Mouse (Mus musculus): Measurements from ENCODE around the gene Pgls. TPM values are rescaled to one million over a fixed set of nuclear protein-coding genes. Genes with fewer than 3 reads are reported as not detected.

Pgls gene
- total RNA-seq, 2 experiments from 2014 or later = 63.1 to 75.1 TPM

- DNase-seq (ENCODE audit: extremely low spot score in 1 of 2, low spot score in 2 of 2) = peak; percentile 85 to 94
- intact Hi-C loops (cut with DNase I) = no loop called here
These were observed 37.2 kb downstream of the Pgls start for GRCm38 (mm10) chr8:71629096-71629697.

GRCm38 (mm10) chr8:71629781-71630212 lies 37.8 kb downstream of the Pgls start:
- DNase-seq (ENCODE audit: extremely low spot score in 1 of 2, low spot score in 2 of 2) = peak in 1 of 2 experiments; percentile 68
- intact Hi-C loops (cut with DNase I) = no loop called here

- no peak for DNase-seq (ENCODE audit: extremely low spot score in 1 of 2, low spot score in 2 of 2)
- intact Hi-C loops (cut with DNase I) = no loop called here
These were observed 38.8 kb downstream of the Pgls start for GRCm38 (mm10) chr8:71630761-71631160.

DNA sequence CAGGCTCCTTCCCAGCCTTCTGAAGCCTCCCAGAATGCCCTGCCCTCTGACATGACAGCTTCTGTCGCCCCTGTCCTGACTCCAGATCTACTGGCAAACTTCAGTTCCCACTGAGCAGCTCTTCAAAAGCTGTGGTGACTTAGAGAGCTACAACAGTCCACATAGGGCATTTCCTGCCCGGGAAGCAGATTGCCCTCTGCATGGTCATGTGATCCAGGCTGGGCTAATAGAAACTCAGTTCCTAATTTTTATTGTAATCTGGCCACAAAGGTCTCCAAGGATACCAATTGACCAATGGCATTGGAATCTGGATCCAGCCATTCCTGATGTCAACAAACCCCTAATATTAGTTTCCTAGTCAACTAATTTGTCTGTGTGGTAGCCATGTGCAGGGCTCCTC lies 39.9 kb downstream of the Pgls start:
- intact Hi-C loops (cut with DNase I) = no loop called here
- no peak for DNase-seq (ENCODE audit: extremely low spot score in 1 of 2, low spot score in 2 of 2)

GRCm38 (mm10) chr8:71633164-71633563 lies 41.2 kb downstream of the Pgls start:
- intact Hi-C loops (cut with DNase I) = no loop called here
- peak in 1 of 2 experiments; percentile 73 for DNase-seq (ENCODE audit: extremely low spot score in 1 of 2, low spot score in 2 of 2)

DNA sequence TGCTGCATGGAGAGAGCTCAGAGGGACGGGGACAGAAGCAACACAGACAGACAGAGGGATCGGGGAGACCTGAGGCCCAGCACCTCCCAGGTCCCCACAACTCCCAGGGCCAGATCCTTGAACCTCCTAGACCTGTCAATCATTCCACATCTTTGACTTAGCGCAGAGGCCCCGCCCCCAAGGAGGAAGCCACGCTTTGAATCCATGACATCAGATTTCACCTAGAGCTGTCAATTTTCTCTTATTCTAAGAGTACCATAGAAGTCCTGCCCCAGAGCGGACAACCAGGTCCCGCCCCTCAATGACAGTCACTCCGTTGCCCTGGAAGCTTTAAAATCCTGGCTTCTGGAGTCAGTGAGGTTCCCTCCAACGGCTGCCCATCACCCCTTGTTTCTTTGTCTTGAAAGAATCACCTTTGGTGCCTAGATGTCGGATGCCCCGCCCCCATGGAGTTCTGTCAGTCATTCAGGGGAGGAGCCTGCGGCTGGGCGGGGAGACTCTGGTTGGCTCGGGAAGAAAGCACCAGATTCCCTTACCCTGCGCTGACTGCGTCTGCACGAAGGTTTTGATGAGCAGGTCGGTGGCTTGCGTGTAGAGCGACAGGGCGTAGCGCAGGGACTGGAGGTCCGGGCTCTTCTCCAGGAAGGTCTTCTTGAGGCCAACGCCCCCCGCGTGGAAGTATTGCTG lies 42.1 kb downstream of the Pgls start:
- DNase-seq (ENCODE audit: extremely low spot score in 1 of 2, low spot score in 2 of 2) = peak in 1 of 2 experiments; percentile 74

GRCm38 (mm10) chr8:71637149-71638095 lies 45.4 kb downstream of the Pgls start:
- no peak for DNase-seq (ENCODE audit: extremely low spot score in 1 of 2, low spot score in 2 of 2)
- intact Hi-C loops (cut with DNase I) = no loop called here

More for the DNA sequence above, 42.1 kb downstream of the Pgls start:
- intact Hi-C loops (cut with DNase I) = no loop called here

- intact Hi-C loops (cut with DNase I) = no loop called here
These were observed 46.3 kb downstream of the Pgls start for GRCm38 (mm10) chr8:71638321-71638720.

GRCm38 (mm10) chr8:71639318-71639717 lies 47.3 kb downstream of the Pgls start:
- intact Hi-C loops (cut with DNase I) = no loop called here
- DNase-seq (ENCODE audit: extremely low spot score in 1 of 2, low spot score in 2 of 2) = no peak

More at GRCm38 (mm10) chr8:71638321-71638720, 46.3 kb downstream of the Pgls start:
- no peak for DNase-seq (ENCODE audit: extremely low spot score in 1 of 2, low spot score in 2 of 2)

DNA sequence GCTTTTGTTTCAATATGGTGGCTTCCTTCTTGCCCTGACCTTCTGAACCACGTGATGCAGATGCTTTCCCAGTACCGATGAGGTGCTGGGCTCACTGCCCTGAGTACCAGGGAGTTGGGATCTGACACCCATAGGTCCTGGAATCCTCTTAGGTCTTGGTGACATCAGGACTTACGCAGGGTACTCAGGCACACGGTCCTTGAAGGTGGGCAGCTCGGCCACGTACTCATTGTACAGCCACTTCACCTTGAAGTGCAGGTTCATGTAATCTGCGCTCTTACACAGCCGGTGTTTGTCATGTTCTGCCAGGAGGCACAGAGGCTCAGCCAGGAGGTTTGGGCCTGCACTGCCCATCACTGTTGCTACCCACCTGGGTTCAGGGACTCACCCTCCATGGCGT lies 53.5 kb downstream of the Pgls start:
- DNase-seq (ENCODE audit: extremely low spot score in 1 of 2, low spot score in 2 of 2) = no peak
- intact Hi-C loops (cut with DNase I) = no loop called here

Small RNA genes within 50 kb of the gene (microRNA-seq; reads per million reads assigned to microRNA genes)
- gene Mir6769b = 26.4 reads per million, percentile 43 among the genes with 10 or more reads in this experiment

Other genes starting within 250 kb of the Pgls start
- 100 to 1,000 TPM in 1 of 2 experiments, 10 to 100 TPM in 1; 97.6 to 103 TPM for gene Use1, start 225.3 kb upstream of the Pgls start, total RNA-seq (2021)
- gene Ocel1, start 220.9 kb upstream of the Pgls start, total RNA-seq (2021) = 10 to 100 TPM; 17.1 to 21.3 TPM
- gene Nr2f6, start 210.2 kb upstream of the Pgls start, total RNA-seq (2021) = 10 to 100 TPM; 21.9 to 26.2 TPM
- 1 to 10 TPM; 5.0 to 5.9 TPM for gene Ushbp1, start 196.4 kb upstream of the Pgls start, total RNA-seq (2021)
- gene Babam1, start 195.3 kb upstream of the Pgls start, total RNA-seq (2021) = 10 to 100 TPM; 73.4 to 86.2 TPM
- gene Ankle1, start 186.2 kb upstream of the Pgls start, total RNA-seq (2021) = 1 to 10 TPM in 1 of 2 experiments, under 1 TPM in 1; 0.79 to 1.2 TPM
- 100 to 1,000 TPM; 171 to 183 TPM for gene Abhd8, start 128.5 kb upstream of the Pgls start, total RNA-seq (2021)
- gene Mrpl34, start 127.2 kb upstream of the Pgls start, total RNA-seq (2021) = 10 to 100 TPM; 67.1 to 72.5 TPM
- gene Dda1, start 123.0 kb upstream of the Pgls start, total RNA-seq (2021) = 100 to 1,000 TPM; 120 to 127 TPM
- 10 to 100 TPM; 67.7 to 71.5 TPM for gene Ano8, start 106.2 kb upstream of the Pgls start, total RNA-seq (2021)
- 10 to 100 TPM; 29.0 to 29.2 TPM for gene Gtpbp3, start 104.1 kb upstream of the Pgls start, total RNA-seq (2021)
- gene Plvap, start 80.4 kb upstream of the Pgls start, total RNA-seq (2021) = 1 to 10 TPM; 5.6 to 7.3 TPM
- not detected for gene Ccdc194, start 66.5 kb upstream of the Pgls start, total RNA-seq (2021)
- gene Bst2, start 54.7 kb upstream of the Pgls start, total RNA-seq (2021) = 1 to 10 TPM in 1 of 2 experiments, under 1 TPM in 1; 0.95 to 3.4 TPM
- gene Mvb12a, start 49.3 kb upstream of the Pgls start, total RNA-seq (2021) = 10 to 100 TPM; 35.1 to 36.6 TPM
- gene Tmem221, start 33.3 kb upstream of the Pgls start, total RNA-seq (2021) = not detected
- gene Nxnl1, start 25.6 kb upstream of the Pgls start, total RNA-seq (2021) = not detected
- 10 to 100 TPM; 69.5 to 73.6 TPM for gene Slc27a1, start 23.3 kb upstream of the Pgls start, total RNA-seq (2021)
- gene Fam129c, start 5.5 kb downstream of the Pgls start, total RNA-seq (2021) = 1 to 10 TPM; 3.4 to 3.5 TPM
- 10 to 100 TPM; 65.9 to 71.6 TPM for gene Colgalt1, start 18.8 kb downstream of the Pgls start, total RNA-seq (2021)
- 100 to 1,000 TPM; 279 to 290 TPM for gene Unc13a, start 79.6 kb downstream of the Pgls start, total RNA-seq (2021)
- 1 to 10 TPM; 6.1 to 6.6 TPM for gene Jak3, start 84.1 kb downstream of the Pgls start, total RNA-seq (2021)
- gene Insl3, start 97.0 kb downstream of the Pgls start, total RNA-seq (2021) = 1 to 10 TPM; 1.2 to 2.0 TPM
- gene B3gnt3, start 109.6 kb downstream of the Pgls start, total RNA-seq (2021) = under 1 TPM; 0.26 to 0.41 TPM
- gene Fcho1, start 133.5 kb downstream of the Pgls start, total RNA-seq (2021) = 100 to 1,000 TPM; 139 to 143 TPM